Mouse (Mus musculus): ENCODE data around the gene Klf2. TPM values are rescaled to one million over a fixed set of nuclear protein-coding genes. Genes with fewer than 3 reads are reported as not detected.

The Klf2 gene
- 10 to 100 TPM; 21.0 to 28.1 (median 24.3) TPM for polyA plus RNA-seq (2017; shearing (Covaris generic))

DNA sequence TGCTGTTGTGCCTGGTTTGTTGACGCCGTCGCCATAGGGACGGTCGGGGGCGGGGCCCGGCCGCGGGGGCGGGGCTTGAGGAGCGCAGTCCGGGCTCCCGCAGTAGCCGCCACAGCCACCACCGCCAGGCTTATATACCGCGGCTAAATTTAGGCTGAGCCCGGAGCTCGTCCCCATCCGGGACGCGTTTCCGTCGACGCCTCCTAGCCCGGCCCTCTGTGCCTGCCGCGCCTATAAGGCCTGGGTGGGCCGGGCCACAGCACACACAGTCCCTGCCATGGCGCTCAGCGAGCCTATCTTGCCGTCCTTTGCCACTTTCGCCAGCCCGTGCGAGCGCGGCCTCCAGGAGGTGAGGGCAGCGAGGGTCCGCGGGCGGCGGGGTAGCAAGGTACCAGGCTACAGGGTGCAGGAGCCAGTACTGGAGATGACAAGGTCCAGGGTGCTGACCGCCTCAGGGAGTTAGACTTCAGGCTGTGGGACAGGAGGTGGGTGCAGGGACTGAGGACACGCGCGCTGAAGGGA, at the start of gene Klf2:
TSS of gene Klf2 (plus strand) at position 233 of the 522 bp plus-strand sequence.
- peak; percentile 86 for ATAC-seq

DNA sequence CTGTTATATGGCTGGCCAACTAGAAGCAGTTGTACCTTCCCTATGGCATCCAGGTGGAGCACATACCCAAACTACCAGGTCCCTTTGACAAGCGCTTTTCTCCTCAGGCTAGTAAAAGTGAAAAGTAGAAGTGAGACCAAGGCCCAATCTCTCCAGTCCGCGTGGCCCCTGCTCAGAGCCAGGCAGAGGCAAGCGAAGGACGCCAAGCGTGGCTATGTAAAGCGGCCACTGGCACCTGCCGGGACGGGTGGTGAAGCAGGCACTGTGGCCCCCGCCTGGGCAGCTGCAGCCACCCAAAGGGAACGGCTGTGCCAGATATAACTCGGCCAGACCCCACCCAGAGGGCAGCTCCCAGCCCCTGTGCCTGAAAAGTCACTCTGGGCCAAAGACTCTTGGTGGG, 48.2 kb upstream of the Klf2 start:
- ATAC-seq: no peak

DNA sequence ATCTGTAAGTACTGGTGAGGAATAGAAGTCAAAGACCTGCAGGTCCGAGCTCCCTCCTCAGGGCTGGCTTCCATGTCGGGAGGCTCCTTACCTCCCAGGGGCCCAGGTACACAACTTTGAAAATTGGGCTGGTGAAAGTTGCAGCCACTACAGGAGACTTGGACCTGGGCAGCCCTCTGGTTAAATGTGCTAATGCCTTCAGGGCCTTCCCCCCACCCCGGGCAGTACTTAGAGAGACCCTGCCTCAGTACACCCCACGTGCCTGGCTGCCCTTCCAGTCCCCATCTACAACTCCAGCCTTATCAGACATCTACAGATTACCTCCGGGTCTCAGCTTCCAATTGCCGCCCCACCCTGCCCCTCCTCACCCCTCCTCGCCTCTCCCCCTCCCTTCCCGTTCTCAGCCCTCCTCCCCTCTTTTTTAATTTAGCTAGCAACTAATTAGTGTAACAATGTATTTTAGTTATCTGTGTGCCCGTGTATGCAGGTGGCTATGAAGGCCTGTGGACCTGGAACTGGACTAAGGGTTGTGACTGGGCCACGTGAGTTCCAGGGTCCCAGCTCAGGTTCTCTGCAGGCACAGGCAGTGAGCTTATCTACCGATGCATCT, 47.7 kb upstream of the Klf2 start:
- no peak for ATAC-seq

DNA sequence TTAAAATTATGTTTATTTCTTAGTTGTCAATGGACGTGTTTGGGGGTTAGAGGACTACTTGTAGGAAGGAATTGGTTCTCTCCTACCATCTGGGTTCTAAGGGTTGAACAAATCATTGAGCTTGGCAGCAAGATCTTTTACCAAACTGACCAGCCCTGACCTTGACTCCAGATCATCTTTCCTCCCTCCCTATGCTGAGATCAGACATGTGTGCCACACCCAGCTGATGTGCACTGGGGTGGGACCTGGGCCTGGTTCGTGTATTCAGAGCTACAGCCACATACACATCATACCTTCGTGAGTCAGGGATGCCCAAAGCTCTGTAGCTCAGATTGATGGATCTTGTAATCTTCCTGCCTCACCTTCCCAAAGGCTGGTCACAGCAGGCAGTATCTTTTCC, 47.1 kb upstream of the Klf2 start:
- ATAC-seq: no peak

DNA sequence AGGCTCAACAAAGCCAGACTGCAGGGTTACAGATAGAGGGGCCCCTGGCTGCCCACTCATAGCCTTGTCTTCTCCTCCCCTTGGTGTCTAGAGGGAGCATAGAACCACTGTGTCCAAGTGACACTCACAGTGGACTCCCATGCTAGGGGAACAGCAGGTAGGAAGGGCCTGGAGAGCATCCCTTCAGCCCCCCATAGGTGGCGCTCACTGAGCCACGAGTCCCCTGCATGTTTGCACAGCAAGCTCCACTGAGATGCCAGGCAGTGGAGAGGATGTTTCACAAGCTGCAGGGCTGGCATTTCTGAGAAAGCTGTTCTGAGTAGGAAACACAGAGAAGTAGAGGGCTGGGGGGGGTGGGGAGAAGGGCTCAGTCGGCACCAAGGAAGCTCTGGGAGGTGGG, 46.5 kb upstream of the Klf2 start:
- ATAC-seq: peak; percentile 50

DNA sequence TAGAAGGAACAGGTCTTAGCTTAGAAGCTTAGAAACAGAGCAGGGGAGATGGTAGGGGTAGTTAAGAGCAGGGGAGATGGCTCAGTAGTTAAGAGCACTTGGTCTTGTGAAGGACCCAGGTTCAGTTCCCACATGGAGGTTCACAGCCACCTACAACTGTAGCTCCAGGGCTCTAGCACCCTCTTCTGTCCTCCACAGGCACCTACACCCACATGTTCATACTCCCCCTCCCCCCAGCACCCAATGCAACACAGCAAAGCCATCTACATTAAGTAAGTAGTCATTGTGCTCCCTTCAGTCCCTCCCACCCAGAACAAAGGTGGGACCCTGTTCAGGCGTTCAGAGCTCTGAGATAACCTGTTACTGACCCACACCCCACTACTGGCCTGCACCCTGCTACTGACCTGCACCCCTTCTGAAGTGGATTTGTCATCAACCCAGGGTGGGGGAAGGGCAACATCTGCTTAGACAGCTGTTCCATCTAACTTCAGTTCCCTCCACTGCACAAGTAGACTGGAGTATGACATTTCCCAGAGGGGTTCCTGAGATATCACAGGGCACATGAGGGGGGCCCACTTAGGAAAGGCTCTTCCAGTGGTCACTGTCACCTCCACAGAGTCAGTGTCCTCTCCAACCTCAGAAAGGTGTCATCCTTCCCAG, 45.6 kb upstream of the Klf2 start:
- no peak for ATAC-seq

DNA sequence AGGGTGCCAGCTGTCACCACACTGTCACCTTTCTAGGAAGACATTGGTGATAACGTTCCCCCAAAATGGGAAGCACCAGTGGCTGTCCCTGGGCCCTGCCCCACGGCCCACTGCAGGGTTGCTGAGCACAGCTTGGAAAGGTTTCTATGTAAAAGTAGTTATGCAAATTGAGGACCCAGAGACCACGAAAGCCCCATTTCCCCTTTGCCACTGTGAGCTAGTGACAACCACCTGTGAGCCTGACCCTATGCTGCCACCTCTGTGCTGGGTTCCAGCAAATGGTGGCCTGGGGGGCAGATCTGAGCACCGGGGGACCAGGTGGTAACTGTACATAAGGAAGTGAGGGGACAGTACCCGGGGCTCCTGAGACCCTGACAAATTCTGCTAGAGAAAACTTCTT, 45.0 kb upstream of the Klf2 start:
- no peak for ATAC-seq

DNA sequence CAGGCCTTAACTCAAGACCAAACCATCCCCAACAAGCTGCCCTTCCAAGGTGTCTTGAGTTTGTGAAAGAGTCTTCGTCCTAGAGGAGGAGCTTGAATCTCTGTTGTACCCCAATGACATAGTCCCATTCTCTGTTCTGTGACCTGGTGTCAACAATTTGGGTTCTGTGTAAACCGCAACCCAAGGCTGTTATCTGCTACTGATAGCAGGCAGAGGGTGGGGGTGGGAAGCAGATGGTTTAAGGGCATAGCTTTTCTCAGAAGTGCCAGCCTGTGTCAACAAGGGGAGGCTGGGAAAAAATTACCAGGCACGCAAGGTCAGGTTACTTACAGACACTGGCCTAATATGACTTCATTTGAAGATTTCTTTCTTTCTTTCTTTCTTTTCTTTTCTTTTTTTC, 41.6 kb upstream of the Klf2 start:
- peak; percentile 63 for ATAC-seq

DNA sequence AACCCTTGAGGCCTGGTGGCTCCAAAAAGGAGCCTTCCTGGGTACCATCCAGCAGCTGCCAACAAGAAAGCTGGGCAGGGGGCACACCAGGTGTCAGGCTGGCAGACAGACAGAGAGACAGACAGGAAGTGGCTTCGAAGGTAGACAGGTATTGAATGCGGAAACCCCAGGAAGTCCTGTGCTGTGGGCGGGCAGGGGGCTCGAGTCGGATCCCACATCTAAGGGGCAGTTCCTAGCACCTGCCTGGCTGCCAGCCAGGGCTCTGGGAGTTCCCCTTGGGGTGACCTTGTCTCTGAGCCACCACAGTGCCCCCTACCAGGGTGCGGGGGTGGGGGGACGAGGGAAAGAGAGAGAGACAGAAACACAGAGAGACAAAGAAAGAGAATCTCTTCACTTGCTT, 39.7 kb upstream of the Klf2 start:
- ATAC-seq: peak; percentile 84

DNA sequence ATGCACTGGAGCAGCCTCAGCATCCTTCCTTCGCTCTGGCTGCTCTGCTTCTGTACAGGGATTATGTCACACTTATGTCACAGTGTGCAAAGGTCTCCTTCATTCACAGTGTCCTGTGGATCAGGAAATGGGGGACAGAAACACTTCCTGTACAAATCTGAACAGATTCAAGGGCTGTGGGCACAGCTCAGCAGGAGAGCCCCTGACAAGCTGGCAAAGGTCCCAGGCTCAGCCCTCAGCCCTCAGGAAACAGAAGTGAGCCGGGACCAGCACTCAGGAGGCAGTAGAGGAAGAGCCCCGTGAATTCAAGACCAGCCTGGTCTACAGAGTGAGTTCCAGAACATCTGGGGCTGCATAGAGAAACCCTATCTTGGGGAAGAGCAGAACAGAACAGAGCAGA, 37.2 kb upstream of the Klf2 start:
- ATAC-seq: no peak

DNA sequence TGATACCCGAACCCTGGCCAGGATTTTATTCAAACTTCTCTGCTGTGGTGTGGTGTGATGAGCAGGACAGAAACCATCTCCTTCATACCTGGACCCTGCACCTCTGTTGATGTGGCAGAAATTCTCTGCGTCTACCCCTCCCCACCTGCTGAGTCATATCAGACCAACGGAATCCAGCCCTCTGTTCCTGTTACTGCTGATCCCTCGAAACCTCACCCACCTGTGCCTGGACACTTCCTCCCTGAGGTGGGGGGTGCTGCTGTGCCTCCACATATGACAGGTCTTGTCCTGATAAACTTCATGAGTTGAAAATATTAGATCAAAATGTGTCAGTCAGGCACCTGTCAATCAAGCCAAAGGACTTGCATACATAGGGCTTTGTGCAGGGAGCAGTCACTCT, 33.5 kb upstream of the Klf2 start:
- no peak for ATAC-seq

DNA sequence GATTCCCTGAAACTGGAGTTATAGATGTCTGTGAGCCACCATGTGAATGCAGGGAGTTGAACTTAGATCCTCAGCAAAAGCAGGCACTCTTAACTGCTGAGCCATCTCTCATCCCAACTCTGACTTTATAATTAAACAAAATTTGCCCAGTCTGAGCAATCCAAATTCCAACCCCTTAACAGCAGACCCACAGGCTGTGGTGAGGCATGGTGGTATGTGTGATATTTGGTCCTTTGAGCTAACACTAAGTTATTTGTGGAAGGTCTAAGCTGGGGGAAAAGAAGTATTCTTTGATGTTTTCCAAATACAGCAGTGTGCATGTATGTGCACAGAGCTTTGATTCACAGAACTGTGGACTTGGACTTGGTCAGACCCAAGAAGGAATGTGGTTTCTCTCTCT, 29.8 kb upstream of the Klf2 start:
- ATAC-seq: no peak

DNA sequence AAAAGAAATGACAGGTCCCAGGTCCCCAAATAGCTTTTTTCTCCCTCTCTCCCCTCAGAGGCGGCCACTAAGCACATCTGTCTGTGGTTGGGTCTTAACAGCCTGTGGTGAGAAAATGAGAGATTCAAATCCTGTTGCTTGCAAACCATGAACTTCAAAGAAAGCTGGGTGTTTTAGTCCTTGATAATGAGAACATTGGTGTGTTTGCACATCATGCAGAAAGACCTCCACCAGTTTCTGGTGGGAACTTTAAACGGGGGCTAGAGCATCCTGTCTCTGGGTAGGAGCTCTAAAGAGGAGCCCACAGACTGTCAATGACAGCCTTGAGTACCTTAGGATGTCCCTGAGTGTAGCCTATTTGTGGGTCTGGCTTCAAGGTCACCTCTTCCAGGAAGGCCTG, 27.7 kb upstream of the Klf2 start:
- ATAC-seq: peak; percentile 36

DNA sequence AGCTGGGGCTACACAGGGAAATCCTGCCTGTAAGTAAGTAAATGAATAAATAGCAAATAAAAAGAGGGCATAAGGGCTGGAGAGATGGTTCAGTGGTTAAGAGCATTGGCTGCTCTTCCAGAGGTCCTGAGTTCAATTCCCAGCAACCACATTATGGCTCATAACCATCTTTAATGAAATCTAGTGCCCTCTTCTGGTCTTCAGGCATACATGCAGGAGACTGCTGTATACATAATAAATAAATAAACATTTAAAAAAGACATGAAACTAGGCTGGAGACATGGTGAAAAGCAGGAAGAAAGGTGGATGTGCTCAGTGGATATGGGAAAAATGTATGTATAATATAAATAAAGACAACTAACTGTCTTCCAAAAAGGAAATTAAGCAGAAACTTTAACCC, 25.5 kb upstream of the Klf2 start:
- no peak for ATAC-seq

DNA sequence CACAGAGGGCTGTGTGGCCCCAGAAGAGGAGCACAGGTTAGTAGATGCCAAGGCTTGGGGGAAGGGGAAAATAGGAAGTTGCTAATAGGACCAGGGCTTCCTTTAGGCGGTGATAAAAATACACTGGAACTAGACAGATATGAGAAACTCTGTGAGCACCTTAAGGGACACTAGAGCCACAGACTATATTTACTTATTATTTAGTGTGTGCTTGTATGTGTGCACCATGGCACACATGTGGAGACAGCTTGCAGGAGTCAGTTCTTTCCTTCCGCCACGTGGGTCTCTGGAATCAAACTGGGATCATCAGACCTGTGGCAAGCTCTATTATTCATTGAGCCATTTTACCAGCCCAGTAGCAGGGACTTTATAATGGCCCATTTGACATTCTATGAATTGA, 23.7 kb upstream of the Klf2 start:
- no peak for ATAC-seq

DNA sequence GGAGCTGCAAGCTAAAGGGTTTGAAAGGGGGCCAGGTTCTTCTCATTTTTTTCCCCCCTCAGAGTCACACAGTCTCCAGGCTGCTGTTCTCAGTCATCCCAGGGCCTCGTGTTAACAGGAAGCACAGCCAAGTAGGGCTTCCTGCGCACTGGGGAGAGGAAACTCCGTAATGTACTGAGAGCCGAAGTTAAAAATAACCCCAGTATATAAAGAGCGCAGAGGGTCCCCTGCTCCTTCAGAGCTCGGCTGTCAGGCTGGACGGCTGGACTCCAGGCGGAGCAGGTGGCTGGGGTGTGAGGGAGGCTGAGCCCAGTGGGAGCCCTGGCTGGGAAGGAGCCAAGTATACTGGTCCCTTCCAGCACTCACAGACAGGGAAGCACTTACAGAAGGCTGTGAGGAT, 23.2 kb upstream of the Klf2 start:
- peak; percentile 93 for ATAC-seq

DNA sequence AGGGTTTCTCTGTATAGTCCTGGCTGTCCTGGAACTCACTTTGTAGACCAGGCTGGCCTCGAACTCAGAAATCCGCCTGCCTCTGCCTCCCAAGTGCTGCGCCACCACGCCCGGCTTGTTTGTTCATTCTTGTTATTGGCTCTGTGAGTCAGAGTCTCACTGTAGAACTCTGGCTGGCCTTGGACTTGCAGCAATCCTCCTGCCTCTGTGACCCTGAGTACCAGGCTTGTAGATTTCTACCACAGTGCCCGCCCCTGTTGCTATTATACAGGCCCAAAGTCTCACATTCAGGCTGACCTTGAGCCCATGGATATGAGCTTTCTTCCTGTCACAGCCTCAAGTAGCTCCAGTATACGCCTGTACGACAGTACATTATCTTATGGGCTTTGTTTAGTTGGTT, 22.3 kb upstream of the Klf2 start:
- no peak for ATAC-seq

DNA sequence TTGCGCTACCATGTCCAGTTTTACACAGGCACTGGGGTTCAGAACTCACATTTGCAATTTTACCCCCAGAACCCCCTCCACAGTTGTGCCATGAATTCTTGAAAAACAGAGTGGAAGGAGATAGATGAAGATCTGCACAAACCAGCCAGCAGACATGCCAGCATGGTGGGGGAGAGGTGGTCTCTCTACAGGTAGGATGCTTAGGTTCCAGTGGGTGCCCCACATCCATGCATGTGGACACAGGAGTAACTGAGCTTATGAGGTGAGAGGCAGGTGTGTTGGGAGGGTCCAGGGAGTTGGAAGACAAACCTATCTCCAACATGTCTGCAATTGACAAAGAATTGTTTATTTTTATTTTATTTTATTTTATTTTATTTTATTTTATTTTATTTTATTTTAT, 19.9 kb upstream of the Klf2 start:
- no peak for ATAC-seq

DNA sequence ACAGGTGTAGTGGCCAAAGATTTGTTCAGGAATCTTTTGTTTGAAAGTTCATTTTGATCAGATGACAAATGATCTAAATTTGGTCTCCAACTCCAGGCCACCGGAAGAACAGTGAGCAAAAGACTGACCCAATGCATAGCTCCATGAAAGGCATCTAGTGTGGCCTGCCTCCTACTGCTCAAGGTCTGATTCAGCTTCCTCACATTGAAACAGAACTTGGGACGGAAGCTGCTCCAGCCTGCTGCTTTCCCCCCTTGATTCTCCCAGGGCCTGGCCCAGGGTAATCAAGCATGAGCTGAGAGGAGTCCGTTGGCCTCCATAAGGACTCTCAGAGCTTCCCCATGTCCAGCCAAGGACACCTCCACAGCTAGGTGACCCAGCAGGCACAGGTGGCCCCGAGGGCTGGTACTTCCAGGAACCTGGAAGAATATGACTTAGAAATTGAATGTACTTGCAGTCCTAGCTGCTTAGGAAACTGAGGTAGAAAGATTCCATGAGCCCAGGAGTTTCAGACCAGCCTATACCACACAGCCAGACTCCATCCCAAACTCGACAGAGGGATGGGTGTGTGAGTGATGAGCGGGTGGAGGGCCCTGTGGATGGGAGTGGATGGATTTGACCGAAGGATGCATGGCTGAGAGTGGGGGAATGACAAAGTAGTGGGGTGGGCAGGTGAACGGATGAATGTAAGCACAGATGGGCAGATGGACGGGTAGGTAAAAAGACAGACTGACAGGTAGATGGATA, 18.0 kb upstream of the Klf2 start:
- ATAC-seq: no peak

DNA sequence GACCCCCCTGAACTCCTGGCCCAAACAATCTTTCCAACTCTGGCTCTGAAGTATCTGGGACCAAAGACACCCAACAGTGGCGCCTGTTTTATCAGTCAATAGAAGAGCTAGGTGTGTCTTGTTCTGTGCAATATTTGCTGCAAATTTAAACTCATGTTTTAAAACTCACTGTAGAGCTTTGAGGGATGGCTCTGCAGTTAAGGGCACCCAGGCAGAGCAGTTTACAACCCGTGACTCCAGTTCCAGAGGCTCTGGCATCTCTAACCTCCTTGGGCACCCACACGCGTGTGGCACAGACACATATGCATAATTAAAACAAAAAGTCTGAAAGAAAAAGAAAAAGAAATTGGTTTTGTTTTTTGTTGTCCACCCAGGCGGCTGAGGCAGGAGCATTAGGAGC, 17.3 kb upstream of the Klf2 start:
- no peak for ATAC-seq

DNA sequence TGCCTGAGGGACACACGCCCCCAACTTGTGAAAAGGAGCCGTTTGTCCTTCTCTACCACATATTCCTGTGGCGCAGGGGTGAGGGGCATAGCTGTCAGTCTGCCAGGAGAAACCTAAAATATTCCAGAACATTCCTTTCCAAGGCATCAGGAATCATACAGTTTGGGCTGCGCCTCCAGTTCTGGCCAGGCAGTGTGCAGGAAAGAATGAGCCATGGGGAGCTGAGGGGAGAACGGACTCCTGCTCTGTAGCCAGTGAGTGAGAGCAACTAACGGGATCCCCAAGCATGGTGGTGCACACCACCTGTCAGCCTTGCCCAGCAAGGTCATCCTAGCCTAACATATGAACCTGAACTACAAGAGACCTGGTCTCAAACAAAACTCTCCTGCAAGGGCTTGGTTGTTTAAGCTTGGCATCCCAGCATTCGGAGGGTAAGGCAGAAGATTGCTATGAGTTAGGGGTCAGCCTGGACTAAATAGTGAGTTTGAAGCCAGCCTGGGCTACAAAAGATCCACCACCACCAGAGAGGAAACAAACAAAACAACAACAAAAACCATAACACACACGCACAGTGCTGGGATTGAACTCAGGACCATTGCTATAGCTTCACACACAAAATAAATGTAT, 15.7 kb upstream of the Klf2 start:
- no peak for ATAC-seq

DNA sequence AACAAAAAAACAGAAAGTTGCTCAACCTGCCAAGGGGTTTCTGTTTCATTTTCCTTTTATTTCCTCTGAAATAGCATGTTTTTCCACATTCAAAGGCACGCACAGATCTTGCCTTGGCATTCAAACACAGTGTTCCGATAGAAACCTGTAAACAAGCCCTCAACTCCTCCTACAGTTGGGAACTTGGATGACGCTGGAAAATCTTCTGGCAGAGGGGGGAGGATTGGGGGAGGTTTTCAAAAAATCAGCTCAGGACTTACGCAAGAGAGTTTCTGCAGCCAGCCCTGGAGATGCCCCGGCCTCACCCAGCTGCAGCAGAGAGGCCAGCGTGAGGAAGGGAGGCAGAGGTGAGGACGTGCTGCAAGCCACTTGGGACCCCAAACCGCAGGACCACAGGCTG, 15.2 kb upstream of the Klf2 start:
- peak; percentile 43 for ATAC-seq

DNA sequence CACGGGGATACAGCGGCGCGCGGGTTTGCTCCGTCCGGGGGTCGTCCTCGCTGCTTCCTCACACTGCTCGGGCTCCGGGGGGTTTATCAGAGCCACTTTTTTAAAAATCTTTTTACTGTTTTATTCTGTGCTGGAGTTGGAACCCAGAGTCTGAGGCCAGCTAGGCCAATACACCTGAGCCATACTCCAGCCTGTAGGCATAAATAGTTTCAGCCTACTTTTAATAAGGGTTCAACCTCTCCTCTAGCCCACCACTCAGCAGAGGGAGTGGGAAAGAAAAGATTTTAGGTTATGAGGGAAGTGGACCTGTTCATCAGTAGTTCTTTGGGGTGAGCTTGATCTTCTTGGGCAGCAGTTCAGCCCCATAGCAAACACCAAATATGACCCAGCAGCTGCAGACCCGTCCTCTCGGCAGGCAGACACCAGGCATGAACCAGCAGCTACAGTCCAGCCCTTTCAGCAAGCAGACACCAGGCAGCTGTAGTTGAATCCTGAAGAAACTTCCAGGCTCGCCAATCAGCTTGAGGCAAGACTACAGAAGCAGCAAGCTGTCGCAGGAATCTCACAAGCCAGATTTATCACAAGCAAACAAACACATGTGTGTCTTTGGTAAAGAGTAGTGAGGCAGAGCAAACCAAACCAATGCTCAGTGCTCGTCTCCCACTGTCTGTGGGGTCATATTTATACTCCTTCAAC, 13.5 kb upstream of the Klf2 start, which contains the start of gene Gm10282:
TSS of gene Gm10282 (minus strand) at position 51 of the 696 bp plus-strand sequence.
- ATAC-seq: no peak

All from inflammation-experienced regulatory T-cells, adult 6 months (primary cell).